Mouse (Mus musculus): ENCODE measurements at regions not wholly inside any gene's neighbourhood (a gene's known extent, or its start where the extent isn't known, plus 50 kb on each side); places are given as distances from the start of the nearest gene placed in this dataset.

GRCm38 (mm10) chr10:118041068-118041467 is 100.5 kb upstream of the Mdm1 start:
- no peak for TF ChIP-seq CTCF (IDR thresholded peaks at IDR 0.05; ENCODE audit: extremely low read depth, insufficient read depth, low read length)
- no peak for TF ChIP-seq POLR2A (IDR thresholded peaks at IDR 0.05; ENCODE audit: extremely low read depth, insufficient read depth, low read length)
